Mouse (Mus musculus): Measurements from ENCODE around the gene Olfr835. TPM values are rescaled to one million over a fixed set of nuclear protein-coding genes. Genes with fewer than 3 reads are reported as not detected.

Gene Olfr835
- polyA plus RNA-seq (2012; rRNA removed): not detected in 2 replicates

DNA sequence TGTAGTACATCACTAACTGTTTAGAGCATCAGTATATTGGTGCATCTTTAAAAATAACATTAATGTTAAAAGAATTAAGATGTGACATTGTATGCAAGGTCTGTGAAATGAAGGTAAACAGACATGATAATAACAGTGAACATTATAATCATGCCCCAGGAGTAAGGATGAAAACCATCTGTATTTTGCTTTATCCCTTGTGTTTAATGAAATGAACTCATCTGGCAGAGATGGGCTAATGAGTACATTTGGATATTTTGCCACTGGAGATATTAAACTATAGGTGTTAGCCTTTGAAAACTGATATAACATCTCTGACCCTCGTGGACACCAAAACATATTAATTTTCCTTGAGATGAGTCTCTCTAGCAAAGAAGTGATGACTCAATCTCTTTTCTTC lies at the start of gene Olfr835:
Gene Olfr835 (plus strand): TSS at position 301 of the 400 bp plus-strand sequence.
- 37% methylated on average over 1 of the region's 1 CpGs for WGBS
- DNase-seq (ENCODE audit: low read depth, low spot score): no peak

DNA sequence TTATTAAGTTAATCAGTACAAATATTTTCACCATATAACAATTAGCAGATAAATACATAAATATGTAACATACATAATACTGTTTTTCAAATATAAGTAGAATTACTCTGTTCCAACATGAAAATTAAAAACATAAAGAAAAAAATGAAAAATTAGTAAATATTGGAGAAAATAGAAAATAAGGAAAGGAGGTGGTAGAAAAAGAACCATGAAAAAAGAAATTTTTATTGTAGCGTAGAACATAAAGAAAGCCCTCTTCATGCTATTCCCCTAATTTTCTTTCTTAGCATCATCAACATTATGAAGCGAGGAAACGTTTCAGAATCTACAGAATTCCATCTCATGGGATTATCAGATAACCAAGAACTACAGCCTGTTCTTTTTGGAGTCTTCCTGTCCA lies 44.8 kb upstream of the Olfr835 start, which contains the start of gene Olfr834:
Gene Olfr834 (plus strand): TSS at position 301 of the 400 bp plus-strand sequence.
- DNase-seq (ENCODE audit: low read depth, low spot score): no peak
- 75% methylated on average over 3 of the region's 3 CpGs for WGBS

DNA sequence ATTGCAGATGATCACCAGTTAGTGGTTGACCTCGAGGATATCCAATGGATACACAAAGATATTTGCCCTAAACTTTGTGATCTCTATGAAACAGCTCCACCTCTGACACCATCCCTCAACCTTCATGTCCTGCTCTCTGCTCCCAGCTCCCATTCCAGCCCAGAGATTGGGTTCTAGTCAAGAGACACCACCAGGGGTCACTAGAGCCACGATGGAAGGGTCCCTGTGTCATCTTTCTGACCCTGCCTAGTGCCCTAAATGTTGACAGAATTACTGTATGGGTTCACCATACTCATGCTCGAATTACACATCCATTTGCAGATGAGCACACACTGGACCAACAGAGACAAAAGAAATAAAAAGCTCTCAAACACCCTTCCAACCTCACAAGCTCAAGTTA lies 52.5 kb downstream of the Olfr835 start:
- DNase-seq (ENCODE audit: low read depth, low spot score): no peak
- 21% methylated on average over 3 of the region's 3 CpGs for WGBS

Other genes with a start within 250 kb of the Olfr835 start
- gene Olfr828, start 213.2 kb upstream of the Olfr835 start, polyA plus RNA-seq (2012; rRNA removed): not detected in 2 replicates
- gene Olfr829, start 177.8 kb upstream of the Olfr835 start, polyA plus RNA-seq (2012; rRNA removed): not detected in 2 replicates
- not detected in 2 replicates for gene Olfr830, start 158.0 kb upstream of the Olfr835 start, polyA plus RNA-seq (2012; rRNA removed)
- not detected in 2 replicates for gene Olfr832, start 95.6 kb upstream of the Olfr835 start, polyA plus RNA-seq (2012; rRNA removed)
- gene Olfr834, start 44.7 kb upstream of the Olfr835 start, polyA plus RNA-seq (2012; rRNA removed): not detected in 2 replicates
- gene Olfr836, start 87.6 kb downstream of the Olfr835 start, polyA plus RNA-seq (2012; rRNA removed): not detected in 2 replicates
- gene Olfr837, start 103.6 kb downstream of the Olfr835 start, polyA plus RNA-seq (2012; rRNA removed): not detected in 2 replicates
- not detected in 2 replicates for gene Olfr839-ps1, start 144.6 kb downstream of the Olfr835 start, polyA plus RNA-seq (2012; rRNA removed)
- not detected in 2 replicates for gene Olfr843, start 219.3 kb downstream of the Olfr835 start, polyA plus RNA-seq (2012; rRNA removed)